Mouse (Mus musculus): ENCODE measurements around the gene Hpse. TPM values are rescaled to one million over a fixed set of nuclear protein-coding genes. Genes with fewer than 3 reads are reported as not detected.

The Hpse gene
- 0.96 and 2.2 TPM in 2 replicates for polyA plus RNA-seq (2015; fragmentation: Nextera tagmentation; extraction: Ambion mirVana)

- Histone ChIP-seq H3K4me2 (peak within 1 kb of the TSS; percentile 98), H3K4me1 (replicated peaks) (peaks cover 10% of the 10 kb centered on the region), H3K36me3 (no peaks in the 10 kb centered on the region), H3K9ac (peak within 1 kb of the TSS; percentile 55), H3K4me3 (peak within 1 kb of the TSS; percentile 60), H3K27me3 (peaks cover 22% of the 10 kb centered on the region), H3K27ac (no peak within 1 kb of the TSS), H3K9me3 (replicated peaks) (no peaks in the 10 kb centered on the region)
- under 1% methylated on average over 55 of the region's 56 CpGs for WGBS
- peak; percentile 53 for ATAC-seq (replicated peaks; ENCODE audit: insufficient number of reproducible peaks, insufficient read depth, low FRiP score, low read depth)
Measured at GRCm38 (mm10) chr5:100719235-100720088, at the start of gene Hpse. Hpse (minus strand) TSS chr5:100719716.

GRCm38 (mm10) chr5:100766026-100766425 is 46.5 kb upstream of the Hpse start:
- 93% methylated on average over 7 of the region's 7 CpGs for WGBS
- ATAC-seq (replicated peaks; ENCODE audit: insufficient number of reproducible peaks, insufficient read depth, low FRiP score, low read depth), result no peak
- no peaks in the 10 kb centered on the region for H3K4me1 ChIP-seq (replicated peaks)
- no peak overlapping the region for H3K4me2 ChIP-seq
- no peak overlapping the region for H3K27ac ChIP-seq
- no peak overlapping the region for H3K4me3 ChIP-seq
- H3K27me3 ChIP-seq, result no peaks in the 10 kb centered on the region
- peaks cover 55% of the 10 kb centered on the region for H3K36me3 ChIP-seq
- H3K9me3 ChIP-seq (replicated peaks), result no peaks in the 10 kb centered on the region
- no peak overlapping the region for H3K9ac ChIP-seq

- Histone ChIP-seq H3K9me3 (replicated peaks) (no peaks in the 10 kb centered on the region), H3K4me1 (replicated peaks) (no peaks in the 10 kb centered on the region), H3K4me3 (no peak overlapping the region), H3K27ac (no peak overlapping the region), H3K36me3 (peaks cover 34% of the 10 kb centered on the region), H3K27me3 (no peaks in the 10 kb centered on the region), H3K9ac (no peak overlapping the region), H3K4me2 (no peak overlapping the region)
- ATAC-seq (replicated peaks; ENCODE audit: insufficient number of reproducible peaks, insufficient read depth, low FRiP score, low read depth), result no peak
- 78% methylated on average over 7 of the region's 7 CpGs for WGBS
Measured at GRCm38 (mm10) chr5:100761736-100762135, 42.2 kb upstream of the Hpse start.

- no peak overlapping the region for H3K4me2 ChIP-seq
- H3K27me3 ChIP-seq, result no peaks in the 10 kb centered on the region
- H3K9ac ChIP-seq, result no peak overlapping the region
- no peak overlapping the region for H3K27ac ChIP-seq
- H3K9me3 ChIP-seq (replicated peaks), result no peaks in the 10 kb centered on the region
- no peak overlapping the region for H3K4me3 ChIP-seq
- H3K36me3 ChIP-seq, result peaks cover 27% of the 10 kb centered on the region
- no peaks in the 10 kb centered on the region for H3K4me1 ChIP-seq (replicated peaks)
- no peak for ATAC-seq (replicated peaks; ENCODE audit: insufficient number of reproducible peaks, insufficient read depth, low FRiP score, low read depth)
- WGBS, result 78% methylated on average over 10 of the region's 10 CpGs
Measured at GRCm38 (mm10) chr5:100760049-100760663, 40.6 kb upstream of the Hpse start.

GRCm38 (mm10) chr5:100758121-100758520 is 38.6 kb upstream of the Hpse start:
- WGBS, result 91% methylated on average over 5 of the region's 5 CpGs
- no peak overlapping the region for H3K4me2 ChIP-seq

GRCm38 (mm10) chr5:100753407-100753806 is 33.9 kb upstream of the Hpse start:
- Histone ChIP-seq H3K4me3 (no peak overlapping the region), H3K27me3 (no peaks in the 10 kb centered on the region), H3K27ac (no peak overlapping the region), H3K4me1 (replicated peaks) (no peaks in the 10 kb centered on the region), H3K9ac (no peak overlapping the region), H3K9me3 (replicated peaks) (no peaks in the 10 kb centered on the region), H3K4me2 (no peak overlapping the region), H3K36me3 (no peaks in the 10 kb centered on the region)
- no peak for ATAC-seq (replicated peaks; ENCODE audit: insufficient number of reproducible peaks, insufficient read depth, low FRiP score, low read depth)
- WGBS, result 71% methylated on average over 7 of the region's 7 CpGs

More at GRCm38 (mm10) chr5:100758121-100758520, 38.6 kb upstream of the Hpse start:
- no peak for ATAC-seq (replicated peaks; ENCODE audit: insufficient number of reproducible peaks, insufficient read depth, low FRiP score, low read depth)
- Histone ChIP-seq H3K27ac (no peak overlapping the region), H3K4me1 (replicated peaks) (no peaks in the 10 kb centered on the region), H3K9ac (no peak overlapping the region), H3K27me3 (no peaks in the 10 kb centered on the region), H3K4me3 (no peak overlapping the region), H3K9me3 (replicated peaks) (no peaks in the 10 kb centered on the region), H3K36me3 (peaks cover 10% of the 10 kb centered on the region)

GRCm38 (mm10) chr5:100751655-100752054 is 32.1 kb upstream of the Hpse start:
- no peaks in the 10 kb centered on the region for H3K4me1 ChIP-seq (replicated peaks)
- no peaks in the 10 kb centered on the region for H3K36me3 ChIP-seq
- WGBS, result 38% methylated on average over 4 of the region's 4 CpGs
- H3K9ac ChIP-seq, result no peak overlapping the region
- ATAC-seq (replicated peaks; ENCODE audit: insufficient number of reproducible peaks, insufficient read depth, low FRiP score, low read depth), result no peak
- no peak overlapping the region for H3K4me3 ChIP-seq
- no peaks in the 10 kb centered on the region for H3K27me3 ChIP-seq
- H3K4me2 ChIP-seq, result no peak overlapping the region
- no peak overlapping the region for H3K27ac ChIP-seq
- H3K9me3 ChIP-seq (replicated peaks), result no peaks in the 10 kb centered on the region

- Histone ChIP-seq H3K4me3 (no peak overlapping the region), H3K27ac (no peak overlapping the region)
- WGBS, result 74% methylated on average over 10 of the region's 10 CpGs
Measured at GRCm38 (mm10) chr5:100750617-100751255, 31.2 kb upstream of the Hpse start.

GRCm38 (mm10) chr5:100738802-100739201 is 19.3 kb upstream of the Hpse start:
- WGBS, result 89% methylated on average over 8 of the region's 8 CpGs
- peaks cover 7% of the 10 kb centered on the region; the same call in 1 of the 2 replicates for H3K9me3 ChIP-seq (replicated peaks)
- no peaks in the 10 kb centered on the region for H3K36me3 ChIP-seq
- H3K27me3 ChIP-seq, result no peaks in the 10 kb centered on the region
- H3K4me3 ChIP-seq, result no peak overlapping the region
- H3K4me2 ChIP-seq, result no peak overlapping the region
- H3K9ac ChIP-seq, result no peak overlapping the region
- no peaks in the 10 kb centered on the region for H3K4me1 ChIP-seq (replicated peaks)
- ATAC-seq (replicated peaks; ENCODE audit: insufficient number of reproducible peaks, insufficient read depth, low FRiP score, low read depth), result no peak
- no peak overlapping the region for H3K27ac ChIP-seq

More at GRCm38 (mm10) chr5:100750617-100751255, 31.2 kb upstream of the Hpse start:
- H3K4me2 ChIP-seq, result no peak overlapping the region
- H3K36me3 ChIP-seq, result no peaks in the 10 kb centered on the region
- no peaks in the 10 kb centered on the region for H3K4me1 ChIP-seq (replicated peaks)
- H3K9me3 ChIP-seq (replicated peaks), result no peaks in the 10 kb centered on the region
- no peak for ATAC-seq (replicated peaks; ENCODE audit: insufficient number of reproducible peaks, insufficient read depth, low FRiP score, low read depth)
- no peak overlapping the region for H3K9ac ChIP-seq
- no peaks in the 10 kb centered on the region for H3K27me3 ChIP-seq

GRCm38 (mm10) chr5:100736919-100737318 is 17.4 kb upstream of the Hpse start:
- H3K27me3 ChIP-seq, result no peaks in the 10 kb centered on the region
- peaks cover 4% of the 10 kb centered on the region; the same call in 1 of the 2 replicates for H3K4me1 ChIP-seq (replicated peaks)
- H3K27ac ChIP-seq, result no peak overlapping the region
- H3K9me3 ChIP-seq (replicated peaks), result peaks cover 7% of the 10 kb centered on the region; the same call in 1 of the 2 replicates
- H3K4me2 ChIP-seq, result no peak overlapping the region
- no peak overlapping the region for H3K4me3 ChIP-seq
- no peak for ATAC-seq (replicated peaks; ENCODE audit: insufficient number of reproducible peaks, insufficient read depth, low FRiP score, low read depth)
- no peaks in the 10 kb centered on the region for H3K36me3 ChIP-seq
- 57% methylated on average over 8 of the region's 8 CpGs for WGBS
- no peak overlapping the region for H3K9ac ChIP-seq

- WGBS, result 74% methylated on average over 4 of the region's 4 CpGs
- no peak for ATAC-seq (replicated peaks; ENCODE audit: insufficient number of reproducible peaks, insufficient read depth, low FRiP score, low read depth)
Measured at GRCm38 (mm10) chr5:100734535-100734934, 15.0 kb upstream of the Hpse start.

More at GRCm38 (mm10) chr5:100734535-100734934, 15.0 kb upstream of the Hpse start:
- Histone ChIP-seq H3K9ac (no peak overlapping the region), H3K9me3 (replicated peaks) (0 out of 2 replicates have a peak, but pooled peaks cover 2% of the 10 kb centered on the region), H3K27me3 (no peaks in the 10 kb centered on the region), H3K4me1 (replicated peaks) (peaks cover 4% of the 10 kb centered on the region; the same call in 1 of the 2 replicates), H3K36me3 (no peaks in the 10 kb centered on the region), H3K27ac (no peak overlapping the region), H3K4me3 (no peak overlapping the region), H3K4me2 (no peak overlapping the region)

Measured in heart, embryonic 15.5 days (tissue).